Mouse (Mus musculus) stomach, embryonic 14.5 days (tissue): ENCODE data around the gene Tpmt. TPM values are rescaled to one million over a fixed set of nuclear protein-coding genes. Genes with fewer than 3 reads are reported as not detected.
A peak's percentile ranks its signal among the peaks of the same experiment; 100 is the strongest.

Experiments
- ATAC-seq: fragments of 200-750 bp; cut with Nextera tagmentation; 2 replicates; pipeline ENCODE4 v1.8.0; 2017; ENCODE audit warnings: low read depth, moderate TSS enrichment; ENCODE audit not compliant: insufficient number of reproducible peaks, insufficient read depth, low FRiP score
- H3K27ac ChIP-seq: fragments of 300-500 bp; sonication (generic); 2 replicates; pipeline ENCODE4 v1.5.1; 2014; ENCODE audit warnings: mild to moderate bottlenecking, low read length, moderate library complexity, mixed read lengths
- H3K27me3 ChIP-seq: fragments of 300-500 bp; sonication (generic); 2 replicates; pipeline ENCODE4 v1.6.1; 2014; ENCODE audit warnings: low read length, control low read depth, mixed read lengths; ENCODE audit not compliant: control insufficient read depth, insufficient read depth
- H3K36me3 ChIP-seq: fragments of 300-500 bp; sonication (generic); 2 replicates; pipeline ENCODE4 v1.6.1; 2014; ENCODE audit warnings: mild to moderate bottlenecking, control low read depth, low read length, moderate library complexity, mixed read lengths; ENCODE audit not compliant: control insufficient read depth, insufficient read depth
- H3K4me1 ChIP-seq: fragments of 300-500 bp; sonication (generic); 2 replicates; pipeline ENCODE4 v1.6.1; 2014; ENCODE audit warnings: low read length, control low read depth, mixed read lengths; ENCODE audit not compliant: control insufficient read depth, insufficient read depth
- H3K4me2 ChIP-seq: fragments of 300-500 bp; sonication (generic); replicated peaks from 2 replicates; pipeline ENCODE4 v1.6.1; 2014; ENCODE audit warnings: low read depth, low read length, control low read depth
- H3K4me3 ChIP-seq: fragments of 300-500 bp; sonication (generic); 2 replicates; pipeline ENCODE4 v1.5.1; 2014; ENCODE audit warnings: low read depth, low read length, control low read depth
- H3K9ac ChIP-seq: fragments of 300-500 bp; sonication (generic); replicated peaks from 2 replicates; pipeline ENCODE4 v1.6.1; 2014; ENCODE audit warnings: low read depth, mild to moderate bottlenecking, control low read depth, low read length, moderate library complexity, mixed read lengths
- H3K9me3 ChIP-seq: fragments of 300-500 bp; sonication (generic); 2 replicates; pipeline ENCODE4 v1.6.1; 2016; ENCODE audit warnings: low read depth, low read length, control low read depth; ENCODE audit not compliant: control insufficient read depth
- WGBS: fragments of 180-500 bp; shearing (Covaris S2); extraction: QIAGEN DNeasy Blood & Tissue Kit; methylation state at CpG from one replicate; pipeline ENCODE4 v1.1.7; 2014; 5-methylcytosine and 5-hydroxymethylcytosine counted together
- polyA plus RNA-seq: library from polyadenylated mRNA; unstranded; fragments of >200 nt; fragmentation: Nextera tagmentation; extraction: Ambion mirVana; gene quantifications from 2 replicates; pipeline ENCODE4 v1.2.1, GENCODE M21; 2014

Gene Tpmt
- polyA plus RNA-seq, 1 experiment from 2014 or later, result 24.2 TPM

DNA sequence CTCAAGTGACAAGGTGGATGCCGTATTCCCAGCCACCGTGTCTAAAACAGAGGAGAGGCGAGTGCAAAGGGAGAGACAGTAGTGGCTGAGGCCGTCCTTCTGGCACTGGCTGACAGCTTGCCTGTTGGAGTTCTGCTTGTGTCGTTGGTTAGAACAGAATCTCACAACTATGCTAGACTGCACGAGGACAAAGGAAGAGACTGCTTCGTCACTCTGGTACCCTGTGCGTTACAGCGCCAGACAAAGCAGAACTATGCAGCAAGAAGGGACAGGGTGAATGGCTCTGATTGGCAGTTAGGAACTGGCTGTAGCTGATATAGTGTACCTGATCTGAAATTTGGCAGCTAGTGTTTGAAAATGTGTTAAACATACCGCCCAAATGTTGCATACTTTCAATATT is 9.4 kb upstream of the Tpmt start:
- Histone ChIP-seq H3K4me1 (no peaks in the 10 kb centered on the region), H3K27me3 (no peaks in the 10 kb centered on the region), H3K27ac (no peak overlapping the region), H3K4me2 (no peak overlapping the region), H3K9me3 (no peaks in the 10 kb centered on the region), H3K4me3 (no peak overlapping the region), H3K9ac (no peak overlapping the region), H3K36me3 (peaks cover 17% of the 10 kb centered on the region)
- ATAC-seq, result no peak
- 86% methylated on average over 10 of the region's 10 CpGs for WGBS

- H3K36me3 ChIP-seq, result peaks cover 17% of the 10 kb centered on the region
- H3K27me3 ChIP-seq, result no peaks in the 10 kb centered on the region
- H3K4me1 ChIP-seq, result no peaks in the 10 kb centered on the region
- no peaks in the 10 kb centered on the region for H3K9me3 ChIP-seq
- no peak overlapping the region for H3K27ac ChIP-seq
- H3K9ac ChIP-seq, result no peak overlapping the region
- no peak overlapping the region for H3K4me3 ChIP-seq
- WGBS, result 73% methylated on average over 4 of the region's 4 CpGs
- ATAC-seq, result no peak
- no peak overlapping the region for H3K4me2 ChIP-seq
Observed at GRCm38 (mm10) chr13:47050009-47050408, 5.5 kb upstream of the Tpmt start.

DNA sequence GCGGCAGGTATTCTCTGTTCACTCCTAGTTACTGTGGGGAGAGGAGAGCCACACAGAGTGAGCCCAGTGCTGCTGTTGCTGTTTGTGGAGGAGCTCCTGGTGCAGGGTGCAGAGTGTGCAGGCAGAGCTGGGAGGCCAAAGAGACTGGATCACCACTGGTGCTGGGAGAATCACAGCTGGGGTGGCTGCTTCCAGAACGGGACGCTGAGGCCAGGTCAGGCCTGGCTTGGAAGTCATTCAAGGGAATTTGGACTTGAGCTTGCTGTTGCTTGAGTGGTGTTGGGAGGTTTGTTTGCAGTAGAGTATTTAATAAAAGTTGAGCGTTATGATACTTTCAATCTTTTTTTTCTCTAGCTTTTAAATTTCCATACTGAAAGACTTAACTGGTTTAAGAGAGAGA is 3.5 kb upstream of the Tpmt start:
- H3K4me1 ChIP-seq, result peaks cover 7% of the 10 kb centered on the region; the same call in 1 of the 2 replicates
- no peak overlapping the region for H3K27ac ChIP-seq
- no peak overlapping the region for H3K4me2 ChIP-seq
- H3K9ac ChIP-seq, result no peak overlapping the region
- 87% methylated on average over 4 of the region's 4 CpGs for WGBS
- no peak overlapping the region for H3K4me3 ChIP-seq
- H3K27me3 ChIP-seq, result no peaks in the 10 kb centered on the region
- ATAC-seq, result no peak
- H3K9me3 ChIP-seq, result no peaks in the 10 kb centered on the region
- H3K36me3 ChIP-seq, result peaks cover 15% of the 10 kb centered on the region

DNA sequence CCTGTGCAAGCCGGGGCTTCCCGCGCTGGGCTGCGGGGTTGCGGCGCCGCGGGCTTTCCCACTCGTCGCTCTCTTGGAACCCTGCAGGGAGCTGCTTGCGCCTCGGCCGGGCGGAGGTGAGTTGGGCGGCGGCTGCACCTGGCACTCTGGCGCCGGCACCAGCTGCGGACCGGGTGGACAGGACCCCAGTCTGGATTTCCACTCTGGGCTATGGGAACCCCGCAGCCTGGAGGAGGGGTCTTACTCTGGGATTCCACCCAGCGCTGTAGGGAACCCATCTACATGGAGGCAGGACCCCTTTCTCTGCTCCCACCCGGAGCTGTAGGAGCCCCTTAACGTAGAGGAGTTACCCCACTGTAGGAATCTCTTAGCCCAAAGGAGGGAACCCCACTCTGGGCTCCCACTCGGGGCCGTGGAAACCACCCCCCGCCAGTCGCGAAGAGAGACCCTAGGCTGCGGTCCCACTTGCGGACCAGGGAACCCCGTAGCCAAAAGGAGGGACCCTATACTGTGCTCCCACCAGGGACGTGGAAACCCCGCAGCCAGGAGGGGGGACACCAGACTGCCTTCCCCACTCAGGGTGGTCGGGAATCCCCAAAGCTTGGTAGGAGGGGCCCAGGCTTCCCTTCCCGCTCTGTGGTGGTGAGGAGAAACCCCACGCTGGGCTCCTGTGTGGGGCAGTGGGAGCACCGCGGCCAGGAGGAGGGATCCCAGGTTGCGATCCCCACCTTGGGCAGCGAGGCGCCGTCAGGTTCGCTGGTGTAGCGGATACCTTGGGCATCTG is 512 bp downstream of the Tpmt start:
- no peaks in the 10 kb centered on the region for H3K27me3 ChIP-seq
- no peak; the same call in 1 of the 2 replicates for ATAC-seq
- peak overlapping the region; percentile 79 for H3K4me3 ChIP-seq
- peak overlapping the region; percentile 100 for H3K4me2 ChIP-seq
- 0 out of 2 replicates have a peak, but pooled peaks cover under 1% of the 10 kb centered on the region for H3K36me3 ChIP-seq
- 2% methylated on average over 45 of the region's 45 CpGs for WGBS
- H3K9me3 ChIP-seq, result no peaks in the 10 kb centered on the region
- peak overlapping the region; percentile 69 for H3K9ac ChIP-seq
- H3K27ac ChIP-seq, result peak overlapping the region; percentile 66; the same call in 1 of the 2 replicates
- peaks cover 11% of the 10 kb centered on the region; the same call in 1 of the 2 replicates for H3K4me1 ChIP-seq

DNA sequence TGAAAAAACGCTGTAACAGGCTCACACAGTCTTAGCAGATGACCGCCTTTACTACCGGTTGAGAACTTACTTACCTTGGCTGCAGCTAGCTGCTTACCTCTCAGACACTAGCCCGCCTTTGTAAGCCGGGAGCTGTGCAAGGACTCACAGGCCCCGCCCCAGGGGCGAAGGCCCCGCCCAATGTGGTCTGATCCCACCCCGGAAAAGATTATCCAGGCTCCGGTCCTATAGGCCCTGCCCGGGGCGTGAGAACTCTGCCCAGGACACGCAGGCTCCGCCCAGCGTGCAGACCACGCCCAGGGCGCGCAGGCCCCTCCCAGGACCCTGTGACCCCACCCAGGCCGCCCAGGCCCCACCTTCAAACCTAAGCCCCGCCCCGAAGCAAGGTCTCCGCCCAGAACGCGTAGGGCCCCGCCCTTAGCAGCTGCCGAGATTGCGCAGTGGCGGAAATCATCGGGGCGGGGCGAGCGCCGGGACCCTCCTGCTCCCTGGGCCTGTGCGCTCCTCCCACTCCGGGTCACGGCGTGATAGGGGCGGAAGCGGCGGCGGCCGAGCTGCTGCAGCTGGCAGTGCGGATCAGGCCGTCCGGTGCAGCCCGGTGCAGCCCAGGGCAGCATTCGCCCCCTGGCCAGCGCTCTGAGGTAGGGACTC is 1.4 kb downstream of the Tpmt start, which contains the start of gene Kdm1b:
Kdm1b (plus strand) TSS at position 470 of the 651 bp plus-strand sequence.
- whole genome bisulfite sequencing, result under 1% methylated on average over 48 of the region's 48 CpGs
- H3K27ac ChIP-seq, result peak within 1 kb of the TSS; percentile 66; the same call in 1 of the 2 replicates
- no peaks in the 10 kb centered on the region for H3K27me3 ChIP-seq
- H3K9ac ChIP-seq, result peak within 1 kb of the TSS; percentile 69
- no peaks in the 10 kb centered on the region for H3K9me3 ChIP-seq
- H3K36me3 ChIP-seq, result no peaks in the 10 kb centered on the region
- H3K4me3 ChIP-seq, result peak within 1 kb of the TSS; percentile 79
- peak within 1 kb of the TSS; percentile 100 for H3K4me2 ChIP-seq
- ATAC-seq, result peak; percentile 97
- peaks cover 11% of the 10 kb centered on the region; the same call in 1 of the 2 replicates for H3K4me1 ChIP-seq

DNA sequence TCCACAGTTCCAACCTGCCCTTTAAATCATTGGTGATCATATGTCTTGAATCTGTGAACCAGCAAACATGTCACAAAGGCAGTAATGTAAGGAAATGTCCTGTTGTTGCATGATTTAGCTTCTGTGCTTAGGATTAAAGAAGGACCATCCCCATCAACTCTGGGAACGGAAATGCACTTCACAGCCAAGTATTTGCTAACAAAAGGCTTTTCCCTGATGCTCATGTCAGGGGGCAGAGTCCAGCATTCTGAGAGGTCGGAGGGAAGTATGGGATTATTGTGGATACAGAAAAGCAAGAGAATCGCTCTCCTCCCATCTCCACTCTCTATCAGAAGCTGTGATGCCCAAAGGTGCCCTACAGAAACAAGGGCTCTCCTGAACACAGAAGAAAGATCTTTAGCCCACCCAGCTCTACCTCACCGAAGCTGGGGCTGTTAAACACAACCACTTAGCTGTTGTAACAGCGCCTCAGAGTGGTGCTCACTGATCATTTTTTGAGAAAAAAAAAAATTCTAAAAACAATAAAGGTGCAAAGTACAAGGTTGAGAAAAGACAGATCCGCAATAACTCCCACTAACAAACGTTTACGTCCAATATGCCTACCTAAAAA is 2.4 kb downstream of the Tpmt start:
- Histone ChIP-seq H3K9me3 (no peaks in the 10 kb centered on the region), H3K36me3 (no peaks in the 10 kb centered on the region), H3K4me2 (peak overlapping the region; percentile 52), H3K9ac (no peak overlapping the region), H3K27me3 (no peaks in the 10 kb centered on the region), H3K27ac (no peak overlapping the region), H3K4me3 (peak overlapping the region; percentile 79), H3K4me1 (peaks cover 11% of the 10 kb centered on the region; the same call in 1 of the 2 replicates)
- WGBS, result 47% methylated on average over 8 of the region's 8 CpGs
- no peak for ATAC-seq

DNA sequence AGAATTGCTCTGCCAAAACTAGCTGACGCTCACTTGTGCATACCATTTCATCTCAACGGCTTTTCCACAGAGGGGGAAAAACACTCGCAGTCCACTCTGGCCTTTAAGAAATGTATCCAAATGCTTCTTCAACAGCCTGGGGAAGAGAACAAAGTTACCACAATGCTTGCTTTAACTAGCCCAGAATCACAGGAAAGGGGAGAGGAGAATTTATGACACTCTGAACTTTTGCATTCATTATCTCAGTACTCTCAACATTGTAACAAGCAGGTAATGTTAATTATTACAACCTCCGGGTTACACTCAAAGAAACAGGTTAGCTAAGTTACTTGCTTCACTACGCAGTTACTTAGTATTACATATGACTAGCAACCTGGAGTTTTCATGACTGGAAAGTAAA is 4.5 kb downstream of the Tpmt start:
- 91% methylated on average over 5 of the region's 5 CpGs for WGBS
- no peak for ATAC-seq

GRCm38 (mm10) chr13:47037946-47038345 is 6.6 kb downstream of the Tpmt start:
- ATAC-seq, result no peak
- H3K4me2 ChIP-seq, result no peak overlapping the region
- H3K27me3 ChIP-seq, result no peaks in the 10 kb centered on the region
- H3K9me3 ChIP-seq, result no peaks in the 10 kb centered on the region
- H3K4me3 ChIP-seq, result no peak overlapping the region
- no peak overlapping the region for H3K9ac ChIP-seq
- no peaks in the 10 kb centered on the region for H3K36me3 ChIP-seq
- WGBS, result 88% methylated on average over 6 of the region's 6 CpGs
- 0 out of 2 replicates have a peak, but pooled peaks cover 4% of the 10 kb centered on the region for H3K4me1 ChIP-seq
- H3K27ac ChIP-seq, result no peak overlapping the region

More for the DNA sequence above, 4.5 kb downstream of the Tpmt start:
- Histone ChIP-seq H3K4me3 (no peak overlapping the region), H3K4me2 (no peak overlapping the region), H3K4me1 (peaks cover 11% of the 10 kb centered on the region; the same call in 1 of the 2 replicates), H3K27me3 (no peaks in the 10 kb centered on the region), H3K9me3 (no peaks in the 10 kb centered on the region), H3K27ac (no peak overlapping the region), H3K9ac (no peak overlapping the region), H3K36me3 (no peaks in the 10 kb centered on the region)
